Mouse (Mus musculus): Measurements from ENCODE around the gene Cryz.

- TF ChIP-seq CTCF (IDR thresholded peaks at IDR 0.05) (peak; percentile 88), EP300 (IDR thresholded peaks at IDR 0.05; ENCODE audit: insufficient read depth, low read depth, low read length) (no peak; the same call in 1 of the 2 replicates)
Observed at GRCm38 (mm10) chr3:154596488-154596933, at the start of gene Cryz.
